Mouse (Mus musculus) limb, embryonic 14.5 days (tissue): ENCODE measurements around the gene Ccng1. TPM values are rescaled to one million over a fixed set of nuclear protein-coding genes. Genes with fewer than 3 reads are reported as not detected.

Experiments used
- ATAC-seq: fragments of 200-750 bp; cut with Nextera tagmentation; 2 replicates; pipeline ENCODE4 v1.8.0; 2017; ENCODE audit warnings: low read depth, moderate number of reproducible peaks, moderate TSS enrichment; ENCODE audit not compliant: low FRiP score
- DNase-seq: peaks from one replicate; pipeline ENCODE4 v3.0.0-alpha.2; 2015; ENCODE audit warnings: low spot score
- H3K27ac ChIP-seq: fragments of 300-500 bp; sonication (generic); replicated peaks from 2 replicates; pipeline ENCODE4 v1.5.1; 2014; ENCODE audit warnings: low read depth, mild to moderate bottlenecking, low read length, moderate library complexity, mixed read lengths
- H3K27me3 ChIP-seq: fragments of 300-500 bp; sonication (generic); 2 replicates; pipeline ENCODE4 v1.6.1; 2014; ENCODE audit warnings: low read length, mixed read lengths; ENCODE audit not compliant: control insufficient read depth, insufficient read depth
- H3K36me3 ChIP-seq: fragments of 300-500 bp; sonication (generic); 2 replicates; pipeline ENCODE4 v1.6.1; 2014; ENCODE audit warnings: mild to moderate bottlenecking, low read length, moderate library complexity, mixed read lengths; ENCODE audit not compliant: control insufficient read depth, insufficient read depth
- H3K4me1 ChIP-seq: fragments of 300-500 bp; sonication (generic); 2 replicates; pipeline ENCODE4 v1.6.1; 2014; ENCODE audit warnings: antibody characterized with exemption, low read length, mixed read lengths; ENCODE audit not compliant: control insufficient read depth, insufficient read depth
- H3K4me2 ChIP-seq: fragments of 300-500 bp; sonication (generic); replicated peaks from 2 replicates; pipeline ENCODE4 v1.6.1; 2014; ENCODE audit warnings: low read depth, mild to moderate bottlenecking, low read length, moderate library complexity; ENCODE audit not compliant: severe bottlenecking
- H3K4me3 ChIP-seq: fragments of 300-500 bp; sonication (generic); replicated peaks from 2 replicates; pipeline ENCODE4 v1.5.1; 2014; ENCODE audit warnings: low read length
- H3K9ac ChIP-seq: fragments of 300-500 bp; sonication (generic); 2 replicates; pipeline ENCODE4 v1.6.1; 2014; ENCODE audit warnings: mild to moderate bottlenecking, low read depth, low read length, moderate library complexity; ENCODE audit not compliant: severe bottlenecking
- H3K9me3 ChIP-seq: fragments of 300-500 bp; sonication (generic); 2 replicates; pipeline ENCODE4 v1.6.1; 2016; ENCODE audit warnings: low read length; ENCODE audit not compliant: control insufficient read depth
- POLR2A ChIP-seq: fragments of 200-500 bp; IDR thresholded peaks from 2 replicates; pipeline ENCODE4 v1.8.0; 2012; ENCODE audit warnings: inconsistent platforms, mild to moderate bottlenecking, moderate library complexity, borderline replicate concordance; ENCODE audit not compliant: insufficient read depth, insufficient read length; ENCODE audit errors: extremely low read depth
- WGBS: fragments of 180-500 bp; shearing (Covaris S2); extraction: QIAGEN DNeasy Blood & Tissue Kit; methylation state at CpG from one replicate; pipeline ENCODE4 v1.1.7; 2014; 5-methylcytosine and 5-hydroxymethylcytosine counted together
- polyA plus RNA-seq, 2 experiments: library from polyadenylated mRNA; depleted of rRNA in 1 of 2; stranded (reverse) in 1 of 2; unstranded in 1 of 2; fragments of >200 nt; fragmentation: Nextera tagmentation in 1 of 2; extraction: Ambion mirVana in 1 of 2; gene quantifications; 2 replicates each; pipeline versions ENCODE4 v1.2.1 to v1.2.3; 2012 to 2014

The Ccng1 gene
- polyA plus RNA-seq, 2 experiments: 20.8 to 50.0 TPM

GRCm38 (mm10) chr11:40783346-40783745 is 28.2 kb upstream of the Ccng1 start:
- TF ChIP-seq POLR2A: no peak
- Histone ChIP-seq H3K4me3 (no peak overlapping the region), H3K4me1 (no peaks in the 10 kb centered on the region), H3K9me3 (no peaks in the 10 kb centered on the region), H3K36me3 (no peaks in the 10 kb centered on the region), H3K27ac (no peak overlapping the region), H3K4me2 (no peak overlapping the region), H3K27me3 (no peaks in the 10 kb centered on the region), H3K9ac (no peak overlapping the region)
- ATAC-seq (no peak), DNase-seq (no peak)
- WGBS: 90% methylated on average over 1 of the region's 1 CpGs

DNA sequence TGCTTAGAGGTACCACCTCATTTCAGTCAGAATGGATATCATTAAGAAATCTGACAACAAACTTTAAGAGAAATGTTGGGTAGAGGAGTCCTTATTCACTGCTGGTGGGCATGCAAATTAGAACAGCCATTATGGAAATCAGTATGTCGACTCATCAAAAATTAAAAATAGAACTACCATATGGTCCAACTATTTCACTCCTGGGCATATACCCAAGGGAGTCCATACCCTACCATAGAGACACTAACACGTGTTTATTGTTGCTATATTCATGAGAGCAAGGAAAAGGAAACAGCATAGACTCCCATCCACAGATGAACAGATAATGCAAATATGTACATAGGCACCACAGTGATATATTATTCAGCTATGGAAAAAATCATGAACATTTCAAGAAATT is 26.7 kb upstream of the Ccng1 start:
- WGBS: 68% methylated on average over 2 of the region's 2 CpGs
- no peak overlapping the region for H3K27ac ChIP-seq
- H3K4me1 ChIP-seq: no peaks in the 10 kb centered on the region
- ATAC-seq (no peak), DNase-seq (no peak)
- TF ChIP-seq POLR2A: no peak
- H3K4me2 ChIP-seq: no peak overlapping the region
- H3K9ac ChIP-seq: no peak overlapping the region
- H3K36me3 ChIP-seq: no peaks in the 10 kb centered on the region
- no peaks in the 10 kb centered on the region for H3K9me3 ChIP-seq
- no peak overlapping the region for H3K4me3 ChIP-seq
- H3K27me3 ChIP-seq: no peaks in the 10 kb centered on the region

- Histone ChIP-seq H3K9me3 (no peaks in the 10 kb centered on the region), H3K36me3 (no peaks in the 10 kb centered on the region), H3K9ac (no peak overlapping the region), H3K4me2 (peak overlapping the region; percentile 27; the same call in 1 of the 2 replicates), H3K4me3 (peak overlapping the region; percentile 1; the same call in 1 of the 2 replicates), H3K4me1 (no peaks in the 10 kb centered on the region), H3K27ac (no peak overlapping the region), H3K27me3 (no peaks in the 10 kb centered on the region)
- WGBS: 43% methylated on average over 12 of the region's 12 CpGs
- ATAC-seq (no peak), DNase-seq (peak; percentile 77)
- no peak for TF ChIP-seq POLR2A
Measured at GRCm38 (mm10) chr11:40775315-40776269, 20.5 kb upstream of the Ccng1 start.

- no peak overlapping the region for H3K9ac ChIP-seq
- H3K36me3 ChIP-seq: no peaks in the 10 kb centered on the region
- no peaks in the 10 kb centered on the region for H3K27me3 ChIP-seq
- no peak overlapping the region for H3K27ac ChIP-seq
- DNase-seq (no peak), ATAC-seq (no peak)
- no peak for TF ChIP-seq POLR2A
- H3K4me2 ChIP-seq: no peak overlapping the region
- H3K4me3 ChIP-seq: no peak overlapping the region
- H3K4me1 ChIP-seq: no peaks in the 10 kb centered on the region
- 83% methylated on average over 4 of the region's 4 CpGs for WGBS
- no peaks in the 10 kb centered on the region for H3K9me3 ChIP-seq
Measured at GRCm38 (mm10) chr11:40764690-40765089, 9.6 kb upstream of the Ccng1 start.

DNA sequence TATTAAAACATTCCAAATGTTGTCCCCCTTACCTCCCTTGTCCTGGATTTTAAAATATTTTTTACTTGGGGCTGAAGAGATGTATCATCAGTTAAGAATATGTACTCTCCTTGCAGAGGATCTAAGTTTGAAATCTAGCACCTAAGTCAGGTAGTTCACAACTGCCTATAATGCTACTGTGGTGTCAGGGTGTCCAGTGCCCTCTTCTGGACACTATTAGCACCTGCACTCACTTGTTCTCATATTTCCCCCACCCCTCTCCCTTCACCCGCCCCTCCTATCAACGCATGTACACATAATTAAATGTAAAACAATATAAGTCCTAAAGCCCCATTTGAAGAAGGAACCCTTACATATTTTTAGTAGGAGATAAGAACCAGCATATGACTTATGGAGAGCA is 8.3 kb upstream of the Ccng1 start:
- DNase-seq: no peak
- H3K36me3 ChIP-seq: no peaks in the 10 kb centered on the region
- H3K4me3 ChIP-seq: no peak overlapping the region
- no peaks in the 10 kb centered on the region for H3K9me3 ChIP-seq
- H3K9ac ChIP-seq: no peak overlapping the region
- H3K27me3 ChIP-seq: no peaks in the 10 kb centered on the region
- no peak overlapping the region for H3K4me2 ChIP-seq
- H3K27ac ChIP-seq: no peak overlapping the region
- no peak for ATAC-seq
- no peak for TF ChIP-seq POLR2A
- 20% methylated on average over 2 of the region's 2 CpGs for WGBS
- no peaks in the 10 kb centered on the region for H3K4me1 ChIP-seq
